Mouse (Mus musculus) ovary, postnatal 14 days (tissue): ENCODE measurements around the gene Bcl6b.

Source experiments
- DNase-seq: peaks from one replicate; pipeline ENCODE4 v3.0.0; 2022; ENCODE audit warnings: low spot score

Bcl6b gene

GRCm38 (mm10) chr11:70233016-70233415 is 3.4 kb upstream of the Bcl6b start:
- no peak for DNase-seq

- DNase-seq, result no peak
Measured at GRCm38 (mm10) chr11:70232546-70232945, 2.9 kb upstream of the Bcl6b start.

- DNase-seq, result peak; percentile 86
Measured at GRCm38 (mm10) chr11:70230239-70230727, 685 bp upstream of the Bcl6b start.

GRCm38 (mm10) chr11:70228828-70229227 is 770 bp downstream of the Bcl6b start:
- no peak for DNase-seq

- no peak for DNase-seq
Measured at GRCm38 (mm10) chr11:70227661-70228245, 1.8 kb downstream of the Bcl6b start.

- DNase-seq, result no peak
Measured at GRCm38 (mm10) chr11:70227126-70227525, 2.5 kb downstream of the Bcl6b start.

GRCm38 (mm10) chr11:70226602-70226890 is 3.1 kb downstream of the Bcl6b start:
- DNase-seq, result no peak

- no peak for DNase-seq
Measured at GRCm38 (mm10) chr11:70225798-70226601, 3.6 kb downstream of the Bcl6b start.

GRCm38 (mm10) chr11:70223724-70224123 is 5.9 kb downstream of the Bcl6b start:
- no peak for DNase-seq

- DNase-seq, result no peak
Measured at GRCm38 (mm10) chr11:70221603-70222500, 7.7 kb downstream of the Bcl6b start.

GRCm38 (mm10) chr11:70220731-70221602 is 8.6 kb downstream of the Bcl6b start, which contains the start of gene Slc16a13:
TSS of gene Slc16a13 (minus strand) at chr11:70221064.
- DNase-seq, result peak; percentile 73

GRCm38 (mm10) chr11:70220323-70220722 is 9.3 kb downstream of the Bcl6b start:
- DNase-seq, result no peak

GRCm38 (mm10) chr11:70219873-70220272 is 9.7 kb downstream of the Bcl6b start:
- DNase-seq, result no peak

- no peak for DNase-seq
Measured at GRCm38 (mm10) chr11:70218741-70219470, 10.7 kb downstream of the Bcl6b start.

GRCm38 (mm10) chr11:70218039-70218438 is 11.6 kb downstream of the Bcl6b start:
- no peak for DNase-seq

- DNase-seq, result no peak
Measured at GRCm38 (mm10) chr11:70216103-70216502, 13.5 kb downstream of the Bcl6b start.

- DNase-seq, result no peak
Measured at GRCm38 (mm10) chr11:70215301-70215700, 14.3 kb downstream of the Bcl6b start.

GRCm38 (mm10) chr11:70214856-70215209 is 14.8 kb downstream of the Bcl6b start:
- DNase-seq, result no peak

GRCm38 (mm10) chr11:70214191-70214855 is 15.3 kb downstream of the Bcl6b start:
- no peak for DNase-seq

GRCm38 (mm10) chr11:70213736-70214135 is 15.9 kb downstream of the Bcl6b start:
- no peak for DNase-seq
